Mouse (Mus musculus) T-helper 1 cell (primary cell): ENCODE measurements around the gene Fgf23.

Source experiments
- in situ Hi-C: fragments of 300-600 bp; cut with MboI, MseI; formaldehyde crosslinking; loops from one replicate; pipeline ENCODE4 v1.15.1; 2025; ENCODE audit warnings: high pct_unique_total_duplicates

The Fgf23 gene

GRCm38 (mm10) chr6:127072817-127073216 is at the start of gene Fgf23:
Fgf23 (plus strand) TSS chr6:127072902.
- in situ Hi-C loops: loop anchor here (25.0 kb wide), 1 partner anchor 789 kb away; no protein-coding TSS in a partner anchor

- in situ Hi-C loops: no loop called here
Observed at GRCm38 (mm10) chr6:127024836-127025235, 47.9 kb upstream of the Fgf23 start.

- in situ Hi-C loops: loop anchor here (5.0 kb wide), 1 partner anchor 82 kb away; no protein-coding TSS in a partner anchor
Observed at GRCm38 (mm10) chr6:127034760-127035159, 37.9 kb upstream of the Fgf23 start.

GRCm38 (mm10) chr6:127044909-127045308 is 27.8 kb upstream of the Fgf23 start:
- in situ Hi-C loops: no loop called here

GRCm38 (mm10) chr6:127050847-127051246 is 21.9 kb upstream of the Fgf23 start:
- in situ Hi-C loops: loop anchor here (25.0 kb wide), 1 partner anchor 811 kb away; no protein-coding TSS in a partner anchor

GRCm38 (mm10) chr6:127056990-127057588 is 15.6 kb upstream of the Fgf23 start:
- in situ Hi-C loops: loop anchor here (25.0 kb wide), 1 partner anchor 805 kb away; no protein-coding TSS in a partner anchor

- in situ Hi-C loops: loop anchor here (25.0 kb wide), 1 partner anchor 802 kb away; no protein-coding TSS in a partner anchor
Observed at GRCm38 (mm10) chr6:127059975-127060374, 12.7 kb upstream of the Fgf23 start.

GRCm38 (mm10) chr6:127063915-127064314 is 8.8 kb upstream of the Fgf23 start:
- in situ Hi-C loops: loop anchor here (25.0 kb wide), 1 partner anchor 798 kb away; no protein-coding TSS in a partner anchor

- in situ Hi-C loops: loop anchor here (25.0 kb wide), 1 partner anchor 797 kb away; no protein-coding TSS in a partner anchor
Observed at GRCm38 (mm10) chr6:127064815-127065214, 7.9 kb upstream of the Fgf23 start.

- in situ Hi-C loops: no loop called here
Observed at GRCm38 (mm10) chr6:127079867-127080731, 7.4 kb downstream of the Fgf23 start.

GRCm38 (mm10) chr6:127081820-127082219 is 9.1 kb downstream of the Fgf23 start:
- in situ Hi-C loops: no loop called here

GRCm38 (mm10) chr6:127086739-127087138 is 14.0 kb downstream of the Fgf23 start:
- in situ Hi-C loops: loop anchor here (5.0 kb wide), 1 partner anchor 51 kb away; no protein-coding TSS in a partner anchor

GRCm38 (mm10) chr6:127094565-127094964 is 21.9 kb downstream of the Fgf23 start:
- in situ Hi-C loops: no loop called here

- in situ Hi-C loops: no loop called here
Observed at GRCm38 (mm10) chr6:127103506-127104275, 31.0 kb downstream of the Fgf23 start.

GRCm38 (mm10) chr6:127104396-127105029 is 31.8 kb downstream of the Fgf23 start:
- in situ Hi-C loops: no loop called here

GRCm38 (mm10) chr6:127105107-127105506 is 32.4 kb downstream of the Fgf23 start:
- in situ Hi-C loops: no loop called here

GRCm38 (mm10) chr6:127106189-127106588 is 33.5 kb downstream of the Fgf23 start:
- in situ Hi-C loops: no loop called here

GRCm38 (mm10) chr6:127106726-127107125 is 34.0 kb downstream of the Fgf23 start:
- in situ Hi-C loops: no loop called here

GRCm38 (mm10) chr6:127107413-127107812 is 34.7 kb downstream of the Fgf23 start:
- in situ Hi-C loops: no loop called here

- in situ Hi-C loops: no loop called here
Observed at GRCm38 (mm10) chr6:127108368-127109060, 35.8 kb downstream of the Fgf23 start.
